Mouse (Mus musculus): ENCODE results near the gene Elane.

DNA sequence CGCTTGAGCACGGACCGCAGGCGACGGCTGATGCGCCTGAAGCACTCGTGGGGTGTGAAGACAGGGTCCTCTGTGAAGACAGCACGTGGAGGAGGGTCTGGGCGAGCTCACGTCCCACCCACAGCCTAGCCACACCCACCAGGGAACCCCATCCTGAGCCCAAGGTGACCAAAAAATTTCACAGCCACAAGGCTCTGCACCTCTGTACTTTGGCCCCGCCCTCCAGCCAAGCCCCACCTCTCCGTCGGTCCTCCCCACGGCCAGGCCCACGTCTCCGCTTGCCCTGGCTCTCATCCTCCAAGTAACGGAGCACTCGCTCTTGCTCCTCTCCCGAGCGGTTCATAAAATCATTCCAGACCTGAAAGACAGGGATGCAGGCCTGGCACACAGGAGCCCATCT, 26.4 kb downstream of the Elane start:
- TF ChIP-seq CTCF (IDR thresholded peaks at IDR 0.05; ENCODE audit: insufficient read depth, low read depth, low read length) (no peak), POLR2A (IDR thresholded peaks at IDR 0.05; ENCODE audit: insufficient read depth, low read depth, low read length) (no peak)
